ENCODE assay signal across 10 mouse cellular contexts in genomic region chr17:35058316-35058715, GRCm38 (mm10). TPM values are rescaled to one million over a fixed set of nuclear protein-coding genes. Genes with fewer than 3 reads are reported as not detected.
DNase-seq lines count a peak whose midpoint lies in the region; ATAC-seq and TF ChIP-seq lines count a peak whose summit lies in the region.
"Had no signal": no experiment of that assay in that cellular context is flagged by ENCODE, and none has a peak within 500 bp of the region (broad histone marks: within the 10 kb centered on the region; RNA-seq: fewer than 3 reads in every experiment).

No protein-coding gene starts in this region.

- no peak for DNase-seq in kidney, adult 2 months
- DNase-seq in forebrain, embryonic 11.5 days (ENCODE audit: low spot score) = no peak
- no peak for DNase-seq in intestine, embryonic 14.5 days (ENCODE audit: low spot score)
- no peak for DNase-seq in testis, postnatal 10 days (ENCODE audit: low spot score)
- DNase-seq in urinary bladder, adult 2 months (ENCODE audit: low spot score) = no peak

- H3K27ac ChIP-seq in kidney, embryonic 16.5 days (ENCODE audit: low read length) = peak overlapping the region; percentile 96
- H3K27ac ChIP-seq in kidney, adult 2 months (ENCODE audit: insufficient read depth, low read depth, low read length) = no peak overlapping the region
- H3K27ac ChIP-seq in forebrain, embryonic 11.5 days (ENCODE audit: low read depth, low read length) = no peak overlapping the region; the same call in 1 of the 2 replicates
- peak overlapping the region; percentile 94; the same call in 1 of the 2 replicates for H3K27ac ChIP-seq in intestine, embryonic 14.5 days (ENCODE audit: low read depth)
- no peak overlapping the region for H3K27ac ChIP-seq in neural tube, embryonic 12.5 days

- peak overlapping the region; percentile 95; the same call in 1 of the 2 replicates for H3K9ac ChIP-seq in kidney, embryonic 16.5 days (replicated peaks; ENCODE audit: low read length)
- H3K9ac ChIP-seq in forebrain, embryonic 11.5 days (ENCODE audit: low read length) = peak overlapping the region; percentile 23; the same call in 1 of the 2 replicates
- 0 out of 2 replicates have a peak overlapping the region, but pooled peaks have one; percentile 5 for H3K9ac ChIP-seq in intestine, embryonic 14.5 days (ENCODE audit: low read length)
- H3K9ac ChIP-seq in neural tube, embryonic 12.5 days = 0 out of 2 replicates have a peak overlapping the region, but pooled peaks have one; percentile 13

- H3K4me1 ChIP-seq in kidney, embryonic 16.5 days (ENCODE audit: insufficient read depth, low read length) = peaks cover 28% of the 10 kb centered on the region
- 0 out of 2 replicates have a peak, but pooled peaks cover 6% of the 10 kb centered on the region for H3K4me1 ChIP-seq in kidney, adult 2 months (ENCODE audit: control insufficient read depth, insufficient read depth, low read length)
- H3K4me1 ChIP-seq in forebrain, embryonic 11.5 days (replicated peaks; ENCODE audit: control insufficient read depth, insufficient read depth, low read length) = peaks cover 12% of the 10 kb centered on the region
- H3K4me1 ChIP-seq in intestine, embryonic 14.5 days (replicated peaks; ENCODE audit: control insufficient read depth, insufficient read depth, low read length) = peaks cover 12% of the 10 kb centered on the region
- H3K4me1 ChIP-seq in neural tube, embryonic 12.5 days = peaks cover 21% of the 10 kb centered on the region

- no peak for ATAC-seq in kidney, embryonic 16.5 days (ENCODE audit: low FRiP score, low TSS enrichment)
- ATAC-seq in forebrain, embryonic 11.5 days (replicated peaks; ENCODE audit: low FRiP score) = 0 out of 2 replicates have a peak, but pooled peaks have one; percentile 1
- peak; percentile 5; the same call in 1 of the 2 replicates for ATAC-seq in intestine, embryonic 14.5 days (replicated peaks; ENCODE audit: low FRiP score, low TSS enrichment, low read depth)
- ATAC-seq in neural tube, embryonic 12.5 days (ENCODE audit: low FRiP score, low read depth) = 0 out of 2 replicates have a peak, but pooled peaks have one; percentile 0
- ATAC-seq in megakaryocyte progenitor cell, adult 5-6 weeks (replicated peaks; ENCODE audit: poor library complexity) = no peak

- no peaks in the 10 kb centered on the region for H3K27me3 ChIP-seq in kidney, embryonic 16.5 days (ENCODE audit: insufficient read depth, low read length)
- no peaks in the 10 kb centered on the region for H3K27me3 ChIP-seq in kidney, adult 2 months (replicated peaks; ENCODE audit: control insufficient read depth, insufficient read depth, low read length)
- H3K27me3 ChIP-seq in forebrain, embryonic 11.5 days (ENCODE audit: control insufficient read depth, insufficient read depth, low read length) = no peaks in the 10 kb centered on the region
- H3K27me3 ChIP-seq in intestine, embryonic 14.5 days (replicated peaks; ENCODE audit: control insufficient read depth, insufficient read depth, low read length) = no peaks in the 10 kb centered on the region
- H3K27me3 ChIP-seq in neural tube, embryonic 12.5 days (replicated peaks) = no peaks in the 10 kb centered on the region

- no peak for TF ChIP-seq CTCF in kidney, adult 2 months (conservative IDR thresholded peaks at IDR 0.05; ENCODE audit: insufficient read depth, insufficient read length, low read depth, low read length)

- H3K4me2 ChIP-seq in kidney, embryonic 16.5 days (replicated peaks; ENCODE audit: low read depth, low read length) = peak overlapping the region; percentile 84; the same call in 1 of the 2 replicates
- peak overlapping the region; percentile 73; the same call in 1 of the 2 replicates for H3K4me2 ChIP-seq in forebrain, embryonic 11.5 days (ENCODE audit: low read depth, low read length, severe bottlenecking)
- peak overlapping the region; percentile 99; the same call in 1 of the 2 replicates for H3K4me2 ChIP-seq in intestine, embryonic 14.5 days (ENCODE audit: low read length)
- peak overlapping the region; percentile 94 for H3K4me2 ChIP-seq in neural tube, embryonic 12.5 days (replicated peaks)

- no peaks in the 10 kb centered on the region for H3K9me3 ChIP-seq in kidney, embryonic 16.5 days (ENCODE audit: low read length)
- no peaks in the 10 kb centered on the region; the same call in none of the 2 replicates for H3K9me3 ChIP-seq in forebrain, embryonic 11.5 days (ENCODE audit: control insufficient read depth, low read length)
- H3K9me3 ChIP-seq in intestine, embryonic 14.5 days (ENCODE audit: control insufficient read depth, low read length) = no peaks in the 10 kb centered on the region
- H3K9me3 ChIP-seq in neural tube, embryonic 12.5 days = no peaks in the 10 kb centered on the region

- 57% methylated on average over 9 of the region's 9 CpGs for WGBS in kidney, embryonic 16.5 days
- WGBS in kidney, adult 2 months = 51% methylated on average over 9 of the region's 9 CpGs
- WGBS in forebrain, embryonic 11.5 days = 78% methylated on average over 9 of the region's 9 CpGs
- WGBS in intestine, embryonic 14.5 days = 58% methylated on average over 9 of the region's 9 CpGs
- 70% methylated on average over 9 of the region's 9 CpGs for WGBS in neural tube, embryonic 12.5 days

- H3K4me3 ChIP-seq in kidney, embryonic 16.5 days (ENCODE audit: low read length) = peak overlapping the region; percentile 93
- H3K4me3 ChIP-seq in kidney, adult 2 months (ENCODE audit: insufficient read depth, low read depth, low read length) = no peak overlapping the region
- no peak overlapping the region; the same call in 1 of the 2 replicates for H3K4me3 ChIP-seq in forebrain, embryonic 11.5 days (ENCODE audit: low read depth, low read length)
- H3K4me3 ChIP-seq in intestine, embryonic 14.5 days (ENCODE audit: low read depth, low read length) = peak overlapping the region; percentile 89; the same call in 1 of the 2 replicates
- H3K4me3 ChIP-seq in neural tube, embryonic 12.5 days = no peak overlapping the region

- H3K36me3 ChIP-seq in kidney, embryonic 16.5 days (ENCODE audit: insufficient read depth, low read length) = peaks cover 72% of the 10 kb centered on the region
- H3K36me3 ChIP-seq in kidney, adult 2 months (ENCODE audit: control insufficient read depth, insufficient read depth, low read length) = peaks cover 7% of the 10 kb centered on the region; the same call in 1 of the 2 replicates
- H3K36me3 ChIP-seq in forebrain, embryonic 11.5 days (ENCODE audit: control insufficient read depth, insufficient read depth, low read length) = peaks cover 18% of the 10 kb centered on the region
- H3K36me3 ChIP-seq in intestine, embryonic 14.5 days (ENCODE audit: control insufficient read depth, insufficient read depth, low read length) = peaks cover 68% of the 10 kb centered on the region
- H3K36me3 ChIP-seq in neural tube, embryonic 12.5 days = peaks cover 56% of the 10 kb centered on the region

- TF ChIP-seq POLR2A in kidney, adult 2 months (IDR thresholded peaks at IDR 0.05; ENCODE audit: low read depth, low read length) = no peak

RNA-seq across cellular contexts. Expression of gene Ddah2, which starts 0.5 kb away (rescaled TPM):
- 375 and 376 TPM in 2 replicates for polyA plus RNA-seq in kidney, embryonic 16.5 days (2015; fragmentation: Nextera tagmentation; extraction: Ambion mirVana)
- 37.7 and 41.0 TPM in 2 replicates for polyA plus RNA-seq in kidney, adult 2 months (2012; rRNA removed)
- 489 and 543 TPM in 2 replicates for polyA plus RNA-seq in forebrain, embryonic 11.5 days (2014; fragmentation: Nextera tagmentation; extraction: Ambion mirVana)
- 278 and 333 TPM in 2 replicates for polyA plus RNA-seq in intestine, embryonic 14.5 days (2014; fragmentation: Nextera tagmentation; extraction: Ambion mirVana)
- polyA plus RNA-seq in neural tube, embryonic 12.5 days (2016; fragmentation: Nextera tagmentation; extraction: Ambion mirVana) = 564 and 591 TPM in 2 replicates
- total RNA-seq in megakaryocyte progenitor cell, adult 5-6 weeks (2015) = 1.8 and 2.6 TPM in 2 replicates
- 1.9 and 3.5 TPM in 2 replicates for total RNA-seq in megakaryocyte progenitor cell, adult 5-6 weeks (2017)
- 60.5 and 68.6 TPM in 2 replicates for polyA plus RNA-seq in urinary bladder, adult 2 months (2012; rRNA removed)

RNA-seq across cellular contexts. Expression of gene Ly6g6c, which starts 6.9 kb away (rescaled TPM):
- polyA plus RNA-seq in kidney, embryonic 16.5 days (2015; fragmentation: Nextera tagmentation; extraction: Ambion mirVana) = not detected in 2 replicates
- 0.13 and 0.16 TPM in 2 replicates for polyA plus RNA-seq in kidney, adult 2 months (2012; rRNA removed)
- 0.20 TPM in 1 of 2 replicates, not detected in the other for polyA plus RNA-seq in forebrain, embryonic 11.5 days (2014; fragmentation: Nextera tagmentation; extraction: Ambion mirVana)
- not detected in 2 replicates for polyA plus RNA-seq in intestine, embryonic 14.5 days (2014; fragmentation: Nextera tagmentation; extraction: Ambion mirVana)
- polyA plus RNA-seq in neural tube, embryonic 12.5 days (2016; fragmentation: Nextera tagmentation; extraction: Ambion mirVana) = not detected in 2 replicates
- total RNA-seq in megakaryocyte progenitor cell, adult 5-6 weeks (2015) = not detected in 2 replicates
- total RNA-seq in megakaryocyte progenitor cell, adult 5-6 weeks (2017) = not detected in 2 replicates
- 0.26 and 0.37 TPM in 2 replicates for polyA plus RNA-seq in urinary bladder, adult 2 months (2012; rRNA removed)
- total RNA-seq: layer of hippocampus, postnatal 14 days had no signal
- polyA plus RNA-seq: frontal cortex, adult 2 months had no signal

RNA-seq across cellular contexts. Expression of gene Mpig6b, which starts 7.7 kb away (rescaled TPM):
- polyA plus RNA-seq in kidney, embryonic 16.5 days (2015; fragmentation: Nextera tagmentation; extraction: Ambion mirVana) = 0.49 and 0.52 TPM in 2 replicates
- 0.46 and 0.66 TPM in 2 replicates for polyA plus RNA-seq in kidney, adult 2 months (2012; rRNA removed)
- polyA plus RNA-seq in forebrain, embryonic 11.5 days (2014; fragmentation: Nextera tagmentation; extraction: Ambion mirVana) = 1.3 and 1.6 TPM in 2 replicates
- 0.55 and 0.81 TPM in 2 replicates for polyA plus RNA-seq in intestine, embryonic 14.5 days (2014; fragmentation: Nextera tagmentation; extraction: Ambion mirVana)
- polyA plus RNA-seq in neural tube, embryonic 12.5 days (2016; fragmentation: Nextera tagmentation; extraction: Ambion mirVana) = 0.81 and 0.88 TPM in 2 replicates
- not detected in 2 replicates for total RNA-seq in megakaryocyte progenitor cell, adult 5-6 weeks (2015)
- not detected in 2 replicates for total RNA-seq in megakaryocyte progenitor cell, adult 5-6 weeks (2017)
- 0.44 and 0.48 TPM in 2 replicates for polyA plus RNA-seq in urinary bladder, adult 2 months (2012; rRNA removed)
- total RNA-seq: layer of hippocampus, postnatal 14 days had no signal

RNA-seq across cellular contexts. Expression of gene Clic1, which starts 8.6 kb away (rescaled TPM):
- polyA plus RNA-seq in kidney, embryonic 16.5 days (2015; fragmentation: Nextera tagmentation; extraction: Ambion mirVana) = 341 and 345 TPM in 2 replicates
- polyA plus RNA-seq in kidney, adult 2 months (2012; rRNA removed) = 105 and 117 TPM in 2 replicates
- 67.7 and 74.5 TPM in 2 replicates for polyA plus RNA-seq in forebrain, embryonic 11.5 days (2014; fragmentation: Nextera tagmentation; extraction: Ambion mirVana)
- 113 and 141 TPM in 2 replicates for polyA plus RNA-seq in intestine, embryonic 14.5 days (2014; fragmentation: Nextera tagmentation; extraction: Ambion mirVana)
- 169 and 178 TPM in 2 replicates for polyA plus RNA-seq in neural tube, embryonic 12.5 days (2016; fragmentation: Nextera tagmentation; extraction: Ambion mirVana)
- 209 and 248 TPM in 2 replicates for total RNA-seq in megakaryocyte progenitor cell, adult 5-6 weeks (2015)
- 225 and 254 TPM in 2 replicates for total RNA-seq in megakaryocyte progenitor cell, adult 5-6 weeks (2017)
- 149 and 191 TPM in 2 replicates for polyA plus RNA-seq in urinary bladder, adult 2 months (2012; rRNA removed)

RNA-seq across cellular contexts. Expression of gene Msh5, which starts 11.8 kb away (rescaled TPM):
- 4.5 and 6.9 TPM in 2 replicates for polyA plus RNA-seq in kidney, embryonic 16.5 days (2015; fragmentation: Nextera tagmentation; extraction: Ambion mirVana)
- 1.6 and 2.4 TPM in 2 replicates for polyA plus RNA-seq in kidney, adult 2 months (2012; rRNA removed)
- polyA plus RNA-seq in forebrain, embryonic 11.5 days (2014; fragmentation: Nextera tagmentation; extraction: Ambion mirVana) = 5.8 and 7.9 TPM in 2 replicates
- 3.6 and 3.9 TPM in 2 replicates for polyA plus RNA-seq in intestine, embryonic 14.5 days (2014; fragmentation: Nextera tagmentation; extraction: Ambion mirVana)
- polyA plus RNA-seq in neural tube, embryonic 12.5 days (2016; fragmentation: Nextera tagmentation; extraction: Ambion mirVana) = 3.1 and 4.1 TPM in 2 replicates
- 4.2 and 5.7 TPM in 2 replicates for total RNA-seq in megakaryocyte progenitor cell, adult 5-6 weeks (2015)
- total RNA-seq in megakaryocyte progenitor cell, adult 5-6 weeks (2017) = 2.4 and 3.5 TPM in 2 replicates
- polyA plus RNA-seq in urinary bladder, adult 2 months (2012; rRNA removed) = 1.2 and 1.4 TPM in 2 replicates

Comparison
In these comparisons a context has a peak if more than half of its experiments do, and no peak if none do; other contexts are left out.
1. H3K27ac ChIP-seq: peak in kidney, embryonic 16.5 days (single experiment) and intestine, embryonic 14.5 days (single experiment); none in kidney, adult 2 months (single experiment), forebrain, embryonic 11.5 days (single experiment) and neural tube, embryonic 12.5 days (single experiment).
2. H3K4me3 ChIP-seq: peak in kidney, embryonic 16.5 days (single experiment) and intestine, embryonic 14.5 days (single experiment); none in kidney, adult 2 months (single experiment), forebrain, embryonic 11.5 days (single experiment) and neural tube, embryonic 12.5 days (single experiment).
3. ATAC-seq: peak in forebrain, embryonic 11.5 days (single experiment), intestine, embryonic 14.5 days (single experiment) and neural tube, embryonic 12.5 days (single experiment); none in kidney, embryonic 16.5 days (single experiment) and megakaryocyte progenitor cell, adult 5-6 weeks (single experiment).
4. H3K9ac ChIP-seq: peak in every context shown above with its lines; median percentile 95 in kidney, embryonic 16.5 days; 23 in forebrain, embryonic 11.5 days; 13 in neural tube, embryonic 12.5 days; 5 in intestine, embryonic 14.5 days.
5. Peak in every context shown above with its lines, with median percentiles within 50 percentile points of each other: H3K4me2 ChIP-seq.